23 mouse cellular contexts compared by ENCODE assay signal in the genomic region with DNA sequence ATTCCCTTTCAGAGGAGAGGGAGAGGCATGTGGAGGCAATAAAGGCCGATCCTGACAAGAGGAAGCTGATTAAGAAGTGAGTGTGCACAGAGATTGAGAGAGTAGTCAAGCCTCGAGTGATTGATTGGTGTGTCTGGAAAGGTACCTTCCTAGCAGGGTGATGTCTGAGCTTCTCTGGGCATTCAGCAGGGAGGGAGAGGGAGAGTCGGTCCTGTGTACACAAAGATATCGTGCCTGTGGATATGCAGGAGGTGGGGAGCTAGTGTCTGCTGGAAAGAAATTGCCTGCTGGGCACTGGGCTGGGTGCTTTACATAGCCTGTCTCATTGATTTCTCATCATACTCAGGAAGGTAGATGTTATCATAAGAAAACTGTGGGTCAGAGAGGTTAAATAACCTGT.
"Had no signal": no experiment of that assay in that cellular context is flagged by ENCODE, and none has a peak within 500 bp of the region (broad histone marks: within the 10 kb centered on the region; RNA-seq: fewer than 3 reads in every experiment).

No protein-coding gene starts in this region.

- H3K4me3 ChIP-seq: layer of hippocampus, adult 2 months; limb, embryonic 10.5 days; limb, embryonic 13.5 days; liver, embryonic 12.5 days; liver, embryonic 15.5 days; myocyte; neural tube, embryonic 12.5 days; neural tube, embryonic 15.5 days had no signal

- H3K27ac ChIP-seq: hindbrain, postnatal 0 days; kidney, postnatal 0 days; layer of hippocampus, adult 2 months; limb, embryonic 10.5 days; limb, embryonic 13.5 days; liver, embryonic 12.5 days; liver, embryonic 15.5 days; neural tube, embryonic 12.5 days; neural tube, embryonic 15.5 days had no signal

- H3K9ac ChIP-seq: limb, embryonic 13.5 days; liver, embryonic 12.5 days; liver, embryonic 15.5 days; neural tube, embryonic 12.5 days; neural tube, embryonic 15.5 days had no signal

- H3K9me3 ChIP-seq: limb, embryonic 10.5 days; limb, embryonic 13.5 days; liver, embryonic 12.5 days; liver, embryonic 15.5 days; neural tube, embryonic 12.5 days; neural tube, embryonic 15.5 days had no signal

- H3K4me2 ChIP-seq: limb, embryonic 13.5 days; liver, embryonic 12.5 days; liver, embryonic 15.5 days; neural tube, embryonic 12.5 days; neural tube, embryonic 15.5 days had no signal

- H3K27me3 ChIP-seq: limb, embryonic 13.5 days; liver, embryonic 12.5 days; liver, embryonic 15.5 days; neural tube, embryonic 12.5 days; neural tube, embryonic 15.5 days had no signal

- DNase-seq: kidney, adult 2 months; kidney, postnatal 25 days; layer of hippocampus, adult 9-11 months; liver; lung, adult 18-20 months; lung, postnatal 4 days; midbrain, embryonic 14.5 days; right cerebral cortex, adult 18-20 months; right cerebral cortex, postnatal 14 days; right cerebral cortex, postnatal 4 days; thymus, adult 18-20 months; thymus, postnatal 36 days had no signal

- ATAC-seq: hindbrain, postnatal 0 days; inflammation-experienced regulatory T-cells, adult 6 months; liver, embryonic 12.5 days had no signal

- H3K36me3 ChIP-seq: limb, embryonic 10.5 days; limb, embryonic 13.5 days; liver, embryonic 12.5 days; liver, embryonic 15.5 days; neural tube, embryonic 12.5 days; neural tube, embryonic 15.5 days had no signal

- H3K4me1 ChIP-seq: limb, embryonic 13.5 days; liver, embryonic 12.5 days; liver, embryonic 15.5 days; neural tube, embryonic 12.5 days; neural tube, embryonic 15.5 days had no signal
